Mouse (Mus musculus) right cerebral cortex, adult 18-20 months (tissue): ENCODE results near the gene Mab21l2.

ENCODE experiments used
- DNase-seq: peaks from one replicate; pipeline ENCODE4 v3.0.0; 2022; ENCODE audit warnings: mixed read lengths

The Mab21l2 gene

GRCm38 (mm10) chr3:86548091-86549015 lies at the start of gene Mab21l2:
Gene Mab21l2, minus strand, starts transcription at chr3:86548629.
- DNase-seq = no peak

DNA sequence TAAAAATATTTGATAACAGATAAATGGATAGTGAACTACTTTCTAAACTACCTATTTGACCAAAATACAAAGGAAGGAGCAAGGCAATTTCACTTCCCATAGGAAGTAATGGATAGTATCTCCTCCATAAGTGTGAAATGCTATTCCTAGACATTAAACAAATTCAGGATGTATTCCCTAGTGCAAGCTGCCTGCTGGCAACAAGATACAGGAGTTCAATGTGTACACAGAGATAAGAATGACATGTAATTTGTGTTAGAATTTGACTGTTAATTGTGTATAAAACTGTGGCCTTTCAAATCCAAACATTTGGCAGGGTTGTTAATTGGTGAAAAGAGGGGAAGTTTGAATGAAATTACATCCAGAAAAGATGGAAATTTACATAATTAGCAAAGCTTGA lies 26.9 kb upstream of the Mab21l2 start:
- DNase-seq = no peak

- DNase-seq = no peak
These were observed 24.3 kb upstream of the Mab21l2 start for GRCm38 (mm10) chr3:86572519-86573244.

DNA sequence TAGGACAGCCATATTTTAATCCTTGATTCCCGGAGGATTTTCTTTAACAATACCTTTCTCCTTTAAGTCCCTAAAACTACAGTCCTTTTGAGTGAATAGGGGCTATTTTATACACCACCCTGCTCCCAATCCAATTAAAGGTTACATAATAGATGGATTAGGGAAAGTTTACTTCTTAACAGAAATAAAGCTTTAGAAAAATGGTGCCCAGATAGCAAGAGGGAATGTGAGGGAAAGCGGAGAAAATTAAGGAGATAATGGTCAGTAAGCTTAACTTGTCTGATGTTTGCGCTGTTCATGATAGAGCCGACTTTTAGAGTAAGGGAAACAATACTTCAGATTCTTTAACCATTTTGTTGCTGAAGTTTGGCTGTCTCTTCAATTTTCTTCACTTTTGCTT lies 23.1 kb upstream of the Mab21l2 start:
- no peak for DNase-seq

GRCm38 (mm10) chr3:86567312-86567711 lies 18.9 kb upstream of the Mab21l2 start:
- no peak for DNase-seq

DNA sequence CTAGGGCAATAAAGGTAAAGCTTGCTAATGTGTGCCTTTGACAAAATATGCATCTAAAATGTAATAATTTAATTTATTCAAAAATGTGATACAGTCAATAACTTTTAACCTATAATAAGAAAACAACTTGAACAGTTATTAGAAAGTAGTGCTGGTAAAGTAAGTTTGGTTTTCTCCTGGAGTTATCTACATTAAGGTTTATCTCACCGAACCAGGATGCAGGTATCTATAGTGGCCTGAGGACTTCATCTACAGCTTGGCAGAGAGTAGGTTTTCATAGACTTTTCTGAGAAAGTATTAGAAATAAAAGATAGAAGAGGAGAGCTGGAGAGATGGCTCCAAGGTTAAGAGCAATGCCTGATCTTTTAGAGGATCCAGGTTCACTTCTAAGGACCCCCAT lies 13.0 kb upstream of the Mab21l2 start:
- no peak for DNase-seq

- no peak for DNase-seq
These were observed 12.6 kb upstream of the Mab21l2 start for GRCm38 (mm10) chr3:86561023-86561344.

DNA sequence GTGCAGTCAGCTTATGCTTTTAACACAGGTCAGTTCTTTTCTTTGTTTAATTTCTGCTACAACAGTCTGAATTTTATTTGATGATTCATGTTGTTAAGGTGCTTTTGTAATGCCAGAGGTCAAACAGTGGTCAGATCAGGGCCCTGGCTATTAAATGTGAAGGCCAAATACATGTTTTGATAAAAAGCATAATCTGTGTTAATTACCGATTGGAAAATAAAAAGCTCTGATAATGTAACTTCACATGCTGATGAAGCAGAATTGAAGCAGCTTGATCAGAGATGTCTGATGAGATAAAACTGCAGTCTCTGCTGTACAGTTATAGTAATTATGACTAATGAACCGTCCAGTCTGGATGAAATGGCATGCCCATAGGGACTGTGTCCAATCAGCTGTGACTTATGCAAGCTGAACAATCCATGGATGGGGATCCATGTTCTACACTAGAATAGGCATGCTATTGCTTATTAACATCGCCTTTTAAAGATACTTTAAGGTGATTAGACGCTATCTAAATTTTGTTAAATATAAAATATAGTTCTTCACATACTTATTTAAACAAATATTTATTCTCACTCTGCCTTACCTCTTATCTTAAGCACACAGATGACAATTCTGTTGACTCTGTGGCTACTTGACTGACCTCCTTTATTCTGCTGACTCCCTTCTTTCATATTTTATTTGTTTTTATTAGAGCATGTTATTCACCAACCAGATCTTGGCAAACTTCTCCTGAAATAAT lies 12.0 kb upstream of the Mab21l2 start:
- DNase-seq = no peak

GRCm38 (mm10) chr3:86559635-86560034 lies 11.2 kb upstream of the Mab21l2 start:
- DNase-seq = no peak

- DNase-seq = no peak
These were observed 10.5 kb upstream of the Mab21l2 start for GRCm38 (mm10) chr3:86558976-86559375.

DNA sequence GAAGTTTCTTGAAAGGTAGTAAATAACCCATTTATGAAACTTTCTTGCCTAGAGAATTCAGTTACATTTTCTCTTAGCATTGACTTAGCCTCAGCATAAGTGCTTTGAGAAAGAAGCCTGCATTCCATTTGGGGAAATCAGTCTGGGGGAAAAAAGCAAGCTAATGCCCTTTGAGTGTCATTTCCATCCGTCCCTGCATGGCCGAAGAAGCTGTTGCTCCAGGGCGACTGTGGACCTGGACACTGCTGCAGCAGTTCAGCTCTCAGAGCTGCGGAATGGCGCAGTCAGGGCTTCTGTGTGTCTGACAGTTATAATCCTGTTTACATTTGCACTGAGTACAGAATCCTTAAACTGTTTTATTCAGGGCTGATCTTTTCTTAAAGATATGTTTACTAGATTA lies 3.7 kb upstream of the Mab21l2 start:
- DNase-seq = no peak

GRCm38 (mm10) chr3:86551011-86551728 lies 2.7 kb upstream of the Mab21l2 start:
- no peak for DNase-seq

- no peak for DNase-seq
These were observed 2.0 kb upstream of the Mab21l2 start for GRCm38 (mm10) chr3:86550301-86551010.

GRCm38 (mm10) chr3:86547251-86547791 lies 1.1 kb downstream of the Mab21l2 start:
- no peak for DNase-seq

DNA sequence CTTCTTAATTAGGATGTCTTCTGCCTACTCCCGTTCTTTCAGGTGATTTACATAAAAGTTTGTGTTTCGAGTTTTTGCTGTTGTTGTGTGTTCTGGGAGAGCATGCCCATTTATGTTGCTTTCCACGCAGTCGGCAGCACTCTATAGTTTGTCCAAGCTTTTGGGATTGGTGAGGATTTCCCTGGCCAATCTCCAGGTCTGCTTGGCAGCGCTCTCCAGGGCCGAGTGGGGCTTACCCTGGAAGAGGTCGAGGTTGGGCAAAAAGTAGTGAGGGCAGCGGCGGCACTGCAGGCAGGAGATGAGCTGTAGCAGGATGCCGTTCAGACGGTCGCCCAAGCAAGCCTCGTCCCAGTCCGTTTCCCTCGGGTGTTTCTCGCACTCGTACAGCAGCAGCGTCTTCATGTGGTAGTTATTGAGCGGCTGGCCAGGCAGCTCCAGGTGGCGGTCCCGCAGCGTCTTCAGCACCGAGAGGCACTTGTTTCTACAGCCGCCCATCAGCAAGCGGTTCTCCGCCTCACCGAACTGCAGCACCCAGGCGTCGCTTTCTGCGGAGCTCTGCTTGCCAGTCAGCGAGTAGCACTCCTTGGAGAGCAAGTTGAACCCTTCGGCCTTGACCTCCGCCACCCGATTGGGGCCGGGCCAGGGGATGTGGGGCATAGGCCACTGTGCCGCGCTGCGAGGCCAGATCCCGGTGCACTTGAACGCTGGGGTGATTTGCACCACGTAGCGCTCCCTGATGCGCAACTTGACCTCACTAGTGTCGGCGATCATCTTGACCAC lies 1.8 kb downstream of the Mab21l2 start:
- peak; percentile 58 for DNase-seq

GRCm38 (mm10) chr3:86545945-86546344 lies 2.5 kb downstream of the Mab21l2 start:
- DNase-seq = no peak

GRCm38 (mm10) chr3:86544785-86545184 lies 3.6 kb downstream of the Mab21l2 start:
- DNase-seq = no peak

GRCm38 (mm10) chr3:86541863-86542397 lies 6.5 kb downstream of the Mab21l2 start:
- DNase-seq = no peak

DNA sequence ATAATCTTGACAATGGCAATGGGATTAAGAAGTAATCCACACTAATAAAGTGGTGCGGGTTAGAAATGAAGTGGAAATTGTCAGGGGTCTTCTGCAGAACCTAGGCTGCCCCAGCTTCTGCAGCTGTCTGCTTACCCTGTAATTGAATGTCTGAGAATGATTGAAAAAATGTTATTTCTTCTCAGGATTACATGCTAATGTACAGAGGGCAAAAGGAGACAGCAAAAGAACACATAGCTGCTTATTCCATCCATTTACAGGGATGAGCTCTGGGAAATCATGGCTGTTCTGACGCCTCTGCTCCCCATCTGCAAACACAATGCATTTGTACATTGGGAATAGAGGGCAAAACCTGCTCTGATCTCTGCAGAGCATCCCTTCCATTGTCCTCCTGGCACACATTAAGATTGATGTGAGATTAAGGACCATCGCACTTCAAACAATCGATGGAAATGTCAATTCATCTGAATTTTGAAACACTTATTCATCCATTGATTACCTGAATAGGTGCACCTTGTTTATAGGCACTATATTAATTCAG lies 7.3 kb downstream of the Mab21l2 start:
- DNase-seq = no peak

GRCm38 (mm10) chr3:86539555-86540168 lies 8.8 kb downstream of the Mab21l2 start:
- DNase-seq = no peak
